ENCODE assay signal across 8 mouse cellular contexts in genomic region chrX:99291423-99291963, GRCm38 (mm10).
DNase-seq lines count a peak whose midpoint lies in the region; ATAC-seq and TF ChIP-seq lines count a peak whose summit lies in the region.

No protein-coding gene starts in this region.

- peak; percentile 86 for DNase-seq in lung, embryonic 14.5 days
- DNase-seq in lung, adult 2 months = no peak
- DNase-seq in heart, adult 9 months (ENCODE audit: low spot score in 2 of 2) = peak; percentile 31 to 46
- peak; percentile 60 for DNase-seq in kidney, adult 2 months
- peak; percentile 72 for DNase-seq in lung, postnatal 0 days (ENCODE audit: low spot score)
- DNase-seq in layer of hippocampus, postnatal 25 days (ENCODE audit: extremely low spot score in 1 of 2, low spot score in 1 of 2) = no peak
- DNase-seq in natural killer cell, adult 2 months (ENCODE audit: low spot score in 2 of 2) = no peak
- DNase-seq in c-Kit-positive CD71-positive TER-119-positive erythroid progenitor cells, embryonic 14.5 days (ENCODE audit: low spot score) = no peak

- peak overlapping the region; percentile 86 for H3K27ac ChIP-seq in lung, embryonic 14.5 days (ENCODE audit: low read depth)
- H3K27ac ChIP-seq in kidney, adult 2 months (ENCODE audit: insufficient read depth, low read depth, low read length) = peak overlapping the region; percentile 84
- peak overlapping the region; percentile 82 for H3K27ac ChIP-seq in lung, postnatal 0 days (ENCODE audit: low read length)

- WGBS in lung, embryonic 14.5 days = 8% methylated on average over 8 of the region's 10 CpGs
- WGBS in lung, adult 2 months = 45% methylated on average over 9 of the region's 10 CpGs
- 15% methylated on average over 8 of the region's 10 CpGs for WGBS in kidney, adult 2 months
- 15% methylated on average over 8 of the region's 10 CpGs for WGBS in lung, postnatal 0 days

- no peaks in the 10 kb centered on the region for H3K9me3 ChIP-seq in lung, embryonic 14.5 days (ENCODE audit: low read depth, low read length)
- H3K9me3 ChIP-seq in lung, postnatal 0 days (ENCODE audit: low read length) = no peaks in the 10 kb centered on the region

- TF ChIP-seq CTCF in lung, embryonic 14.5 days (IDR thresholded peaks at IDR 0.05; ENCODE audit: low read depth) = no peak
- no peak for TF ChIP-seq CTCF in lung, adult 2 months (IDR thresholded peaks at IDR 0.05; ENCODE audit: insufficient read depth, low read length)
- TF ChIP-seq CTCF in kidney, adult 2 months (conservative IDR thresholded peaks at IDR 0.05; ENCODE audit: insufficient read depth, insufficient read length, low read depth, low read length) = no peak
- no peak for TF ChIP-seq CTCF in lung, postnatal 0 days (IDR thresholded peaks at IDR 0.05)

- H3K36me3 ChIP-seq in lung, embryonic 14.5 days (ENCODE audit: insufficient read depth) = no peaks in the 10 kb centered on the region
- no peaks in the 10 kb centered on the region for H3K36me3 ChIP-seq in kidney, adult 2 months (ENCODE audit: control insufficient read depth, insufficient read depth, low read length)
- H3K36me3 ChIP-seq in lung, postnatal 0 days (ENCODE audit: insufficient read depth, low read length) = no peaks in the 10 kb centered on the region

- no peak for TF ChIP-seq EP300 in lung, postnatal 0 days (IDR thresholded peaks at IDR 0.05)

- no peak overlapping the region for H3K4me2 ChIP-seq in lung, embryonic 14.5 days
- no peak overlapping the region for H3K4me2 ChIP-seq in lung, postnatal 0 days (replicated peaks; ENCODE audit: low read depth, low read length)

- peaks cover 5% of the 10 kb centered on the region; the same call in 1 of the 2 replicates for H3K4me1 ChIP-seq in lung, embryonic 14.5 days (ENCODE audit: insufficient read depth)
- peaks cover 17% of the 10 kb centered on the region for H3K4me1 ChIP-seq in lung, adult 2 months (ENCODE audit: control insufficient read depth, insufficient read depth, low read length)
- H3K4me1 ChIP-seq in kidney, adult 2 months (ENCODE audit: control insufficient read depth, insufficient read depth, low read length) = peaks cover 18% of the 10 kb centered on the region; the same call in 1 of the 2 replicates
- H3K4me1 ChIP-seq in lung, postnatal 0 days (ENCODE audit: insufficient read depth, low read depth, low read length) = no peaks in the 10 kb centered on the region

- no peak overlapping the region for H3K9ac ChIP-seq in lung, embryonic 14.5 days
- no peak overlapping the region for H3K9ac ChIP-seq in lung, postnatal 0 days (replicated peaks; ENCODE audit: low read depth)

- no peak for TF ChIP-seq POLR2A in lung, adult 2 months (IDR thresholded peaks at IDR 0.05; ENCODE audit: borderline replicate concordance, extremely low read depth, low read depth, low read length)
- TF ChIP-seq POLR2A in kidney, adult 2 months (IDR thresholded peaks at IDR 0.05; ENCODE audit: low read depth, low read length) = no peak

- peak; percentile 86 for ATAC-seq in lung, embryonic 14.5 days (ENCODE audit: insufficient read depth)
- peak; percentile 73 for ATAC-seq in lung, postnatal 0 days

- no peak overlapping the region for H3K4me3 ChIP-seq in lung, embryonic 14.5 days (ENCODE audit: low read depth, low read length)
- no peak overlapping the region for H3K4me3 ChIP-seq in lung, adult 2 months (replicated peaks; ENCODE audit: extremely low read depth, low read depth, low read length)
- no peak overlapping the region for H3K4me3 ChIP-seq in kidney, adult 2 months (ENCODE audit: insufficient read depth, low read depth, low read length)
- no peak overlapping the region for H3K4me3 ChIP-seq in lung, postnatal 0 days (ENCODE audit: low read depth, low read length)

- peaks cover 2% of the 10 kb centered on the region; the same call in 1 of the 2 replicates for H3K27me3 ChIP-seq in lung, embryonic 14.5 days (ENCODE audit: insufficient read depth, low read length)
- H3K27me3 ChIP-seq in kidney, adult 2 months (replicated peaks; ENCODE audit: control insufficient read depth, insufficient read depth, low read length) = no peaks in the 10 kb centered on the region
- 0 out of 2 replicates have a peak, but pooled peaks cover 3% of the 10 kb centered on the region for H3K27me3 ChIP-seq in lung, postnatal 0 days (replicated peaks; ENCODE audit: insufficient read depth, low read length)

Comparison
In these comparisons a context has a peak if more than half of its experiments do, and no peak if none do; other contexts are left out.
1. DNase-seq: peak in lung, embryonic 14.5 days (single experiment), heart, adult 9 months (2 of 2), kidney, adult 2 months (single experiment) and lung, postnatal 0 days (single experiment); none in lung, adult 2 months (single experiment), layer of hippocampus, postnatal 25 days (0 of 2), natural killer cell, adult 2 months (0 of 2) and c-Kit-positive CD71-positive TER-119-positive erythroid progenitor cells, embryonic 14.5 days (single experiment).
2. Peak in every context shown above with its lines, with median percentiles within 50 percentile points of each other: H3K27ac ChIP-seq.